Mouse (Mus musculus) heart, embryonic 15.5 days (tissue): ENCODE measurements at regions not wholly inside any gene's neighbourhood (a gene's known extent, or its start where the extent isn't known, plus 50 kb on each side); places are given as distances from the start of the nearest gene placed in this dataset.

Experiments used
- ATAC-seq: fragments of 200-750 bp; cut with Nextera tagmentation; replicated peaks from 2 replicates; pipeline ENCODE4 v1.8.0; 2017; ENCODE audit warnings: low read depth, moderate TSS enrichment; ENCODE audit not compliant: insufficient number of reproducible peaks, insufficient read depth, low FRiP score
- H3K27ac ChIP-seq: fragments of 300-500 bp; sonication (generic); 2 replicates; pipeline ENCODE4 v1.5.1; 2015; ENCODE audit warnings: mild to moderate bottlenecking, inconsistent platforms
- H3K27me3 ChIP-seq: fragments of 300-500 bp; sonication (generic); 2 replicates; pipeline ENCODE4 v1.6.1; 2015; ENCODE audit warnings: inconsistent platforms
- H3K36me3 ChIP-seq: fragments of 300-500 bp; sonication (generic); 2 replicates; pipeline ENCODE4 v1.6.1; 2015; ENCODE audit warnings: mild to moderate bottlenecking, inconsistent platforms
- H3K4me1 ChIP-seq: fragments of 300-500 bp; sonication (generic); replicated peaks from 2 replicates; pipeline ENCODE4 v1.6.1; 2015; ENCODE audit warnings: inconsistent platforms
- H3K4me2 ChIP-seq: fragments of 300-500 bp; sonication (generic); 2 replicates; pipeline ENCODE4 v1.6.1; 2015; ENCODE audit warnings: inconsistent platforms, mild to moderate bottlenecking, moderate library complexity
- H3K4me3 ChIP-seq: fragments of 300-500 bp; sonication (generic); 2 replicates; pipeline ENCODE4 v1.5.1; 2015; ENCODE audit warnings: mild to moderate bottlenecking, inconsistent platforms
- H3K9ac ChIP-seq: fragments of 300-500 bp; sonication (generic); 2 replicates; pipeline ENCODE4 v1.6.1; 2015; ENCODE audit warnings: mild to moderate bottlenecking, inconsistent platforms
- H3K9me3 ChIP-seq: fragments of 300-500 bp; sonication (generic); replicated peaks from 2 replicates; pipeline ENCODE4 v1.6.1; 2016; ENCODE audit warnings: inconsistent platforms
- WGBS: fragments of 180-500 bp; shearing (Covaris S2); methylation state at CpG from one replicate; pipeline ENCODE4 v1.1.7; 2015; ENCODE audit warnings: mixed read lengths; 5-methylcytosine and 5-hydroxymethylcytosine counted together

DNA sequence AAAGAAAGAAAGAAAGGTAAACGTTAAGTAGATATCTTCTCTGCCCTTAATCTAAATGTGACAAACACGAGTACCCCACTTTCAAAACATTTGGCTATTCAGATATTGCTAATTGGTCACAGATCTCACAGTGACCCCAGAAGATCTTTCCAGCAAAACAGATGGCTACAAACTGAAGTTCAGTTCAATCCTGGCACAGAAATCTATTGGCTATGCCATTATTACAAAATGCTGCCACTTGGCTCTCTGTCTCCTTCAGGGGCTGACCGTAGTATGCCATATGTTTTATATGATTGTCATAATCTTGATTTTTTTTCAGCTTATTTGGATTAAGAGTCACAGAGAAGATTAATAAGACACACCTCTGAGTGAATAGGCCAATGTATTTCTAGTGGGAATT lies 873.2 kb downstream of the Slc22a22 start:
- H3K9me3 ChIP-seq = no peaks in the 10 kb centered on the region
- no peaks in the 10 kb centered on the region for H3K27me3 ChIP-seq
- H3K4me3 ChIP-seq = no peak overlapping the region
- H3K9ac ChIP-seq = no peak overlapping the region
- H3K4me1 ChIP-seq = no peaks in the 10 kb centered on the region
- no peaks in the 10 kb centered on the region for H3K36me3 ChIP-seq
- WGBS = 79% methylated on average over 3 of the region's 3 CpGs
- H3K4me2 ChIP-seq = no peak overlapping the region
- no peak for ATAC-seq
- no peak overlapping the region for H3K27ac ChIP-seq

DNA sequence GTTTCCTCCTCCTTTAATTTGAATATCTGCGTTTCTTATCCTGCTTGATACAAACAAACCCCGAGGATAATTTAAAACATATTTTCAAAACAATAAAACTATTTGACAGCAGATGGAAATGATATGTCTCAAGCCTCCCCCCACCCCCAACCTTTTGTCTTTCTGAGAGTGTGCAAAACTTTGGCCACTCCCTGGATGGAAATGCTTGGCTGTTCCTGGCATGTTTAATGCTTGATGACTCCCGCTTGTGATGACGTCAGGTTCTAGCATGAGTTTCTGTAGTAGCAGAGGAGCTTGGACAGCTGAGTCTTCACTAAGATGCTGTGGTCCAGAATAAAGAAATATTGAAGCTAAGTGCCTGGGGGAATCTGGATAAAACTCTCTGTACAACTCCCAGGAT lies 884.8 kb downstream of the Slc22a22 start:
- no peaks in the 10 kb centered on the region for H3K27me3 ChIP-seq
- no peaks in the 10 kb centered on the region for H3K4me1 ChIP-seq
- ATAC-seq = no peak
- H3K9me3 ChIP-seq = no peaks in the 10 kb centered on the region
- no peak overlapping the region for H3K4me3 ChIP-seq
- H3K4me2 ChIP-seq = no peak overlapping the region
- H3K36me3 ChIP-seq = no peaks in the 10 kb centered on the region
- 73% methylated on average over 4 of the region's 4 CpGs for WGBS
- no peak overlapping the region for H3K27ac ChIP-seq
- H3K9ac ChIP-seq = no peak overlapping the region

DNA sequence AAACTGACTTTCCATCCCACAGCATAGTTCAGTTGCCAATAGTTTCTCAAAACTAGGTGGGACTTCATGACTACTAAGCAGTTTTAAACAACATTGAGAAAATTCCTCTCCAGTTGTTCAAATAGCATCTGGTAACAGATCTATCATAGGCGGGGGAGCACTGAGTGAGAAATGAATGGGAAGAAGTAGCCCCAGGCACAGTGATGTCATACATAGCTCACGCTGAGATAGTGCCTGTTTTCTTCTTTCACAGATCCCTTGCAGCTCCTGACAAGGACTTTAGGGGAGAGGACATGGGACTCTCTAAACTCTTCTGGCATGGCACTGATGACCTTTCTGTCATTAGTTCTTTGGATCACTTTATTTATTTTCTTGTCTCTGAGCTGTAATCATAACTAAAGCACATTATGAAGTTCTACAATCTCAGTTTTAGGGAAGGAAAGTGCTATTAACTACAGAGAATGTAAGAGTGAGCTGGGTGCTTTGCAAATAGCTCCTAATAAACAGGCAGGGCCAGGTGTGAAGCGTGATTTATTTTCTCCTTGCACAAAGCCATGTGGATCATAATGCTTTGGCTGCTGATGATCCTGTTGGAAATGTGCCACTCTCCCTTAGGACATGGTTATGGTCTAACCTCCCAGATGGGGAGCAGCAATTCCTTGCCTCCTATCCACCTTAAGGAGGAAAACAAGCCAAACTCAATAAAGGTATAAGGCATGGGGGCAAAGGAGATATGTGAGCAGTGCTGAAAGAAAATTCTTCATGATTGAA lies 896.5 kb downstream of the Slc22a22 start:
- WGBS = 54% methylated on average over 3 of the region's 3 CpGs
- H3K9ac ChIP-seq = no peak overlapping the region
- no peak overlapping the region for H3K4me3 ChIP-seq
- no peak overlapping the region for H3K4me2 ChIP-seq
- H3K36me3 ChIP-seq = no peaks in the 10 kb centered on the region
- H3K27me3 ChIP-seq = no peaks in the 10 kb centered on the region
- no peaks in the 10 kb centered on the region for H3K4me1 ChIP-seq
- no peak overlapping the region for H3K27ac ChIP-seq
- no peak for ATAC-seq
- H3K9me3 ChIP-seq = no peaks in the 10 kb centered on the region

DNA sequence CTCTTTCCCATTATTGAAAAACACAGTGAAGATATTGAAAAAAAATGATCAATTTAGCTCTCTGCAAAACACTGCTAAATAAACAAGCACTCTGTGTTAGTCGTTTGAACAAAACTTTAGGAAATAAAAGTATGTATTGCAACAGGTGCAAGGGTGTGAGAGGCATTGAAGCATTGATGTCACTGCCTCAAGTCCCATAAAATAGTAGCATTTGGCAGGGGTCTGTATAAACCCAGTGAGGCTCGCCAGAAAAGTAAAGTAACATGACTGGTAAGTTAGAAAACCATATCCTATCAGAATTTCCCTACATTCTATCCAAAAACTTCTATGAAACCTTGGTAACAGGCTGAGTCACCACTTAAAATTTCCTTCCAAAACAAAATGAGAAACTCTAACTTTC lies 914.2 kb downstream of the Slc22a22 start:
- H3K4me2 ChIP-seq = no peak overlapping the region
- WGBS = 47% methylated on average over 2 of the region's 2 CpGs
- no peak for ATAC-seq
- H3K9ac ChIP-seq = no peak overlapping the region
- no peaks in the 10 kb centered on the region for H3K36me3 ChIP-seq
- no peaks in the 10 kb centered on the region for H3K4me1 ChIP-seq
- H3K9me3 ChIP-seq = no peaks in the 10 kb centered on the region
- H3K27ac ChIP-seq = no peak overlapping the region
- H3K27me3 ChIP-seq = no peaks in the 10 kb centered on the region
- no peak overlapping the region for H3K4me3 ChIP-seq

DNA sequence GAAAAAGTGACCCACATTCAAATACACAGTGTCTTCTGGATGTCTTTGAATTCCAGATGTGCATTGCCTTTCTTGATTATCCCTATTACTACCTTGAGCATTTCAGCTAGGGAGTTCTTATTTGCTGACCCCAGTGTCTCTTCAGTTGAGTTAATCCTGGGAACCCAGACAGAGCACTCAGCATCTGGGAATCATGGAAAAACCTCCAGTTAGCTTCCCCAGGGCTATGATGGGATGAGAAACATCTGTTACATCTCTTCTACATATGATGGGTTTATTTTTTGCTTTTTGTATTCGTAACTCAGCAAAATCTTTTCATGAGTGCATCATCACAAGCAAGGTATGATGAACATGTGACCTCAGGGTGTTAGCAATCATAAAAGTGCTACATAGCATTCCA lies 914.6 kb downstream of the Slc22a22 start:
- Histone ChIP-seq H3K9ac (no peak overlapping the region), H3K27ac (no peak overlapping the region), H3K36me3 (no peaks in the 10 kb centered on the region), H3K4me2 (no peak overlapping the region), H3K9me3 (no peaks in the 10 kb centered on the region), H3K4me1 (no peaks in the 10 kb centered on the region), H3K27me3 (no peaks in the 10 kb centered on the region), H3K4me3 (no peak overlapping the region)
- ATAC-seq = no peak
- 59% methylated on average over 1 of the region's 1 CpGs for whole genome bisulfite sequencing

DNA sequence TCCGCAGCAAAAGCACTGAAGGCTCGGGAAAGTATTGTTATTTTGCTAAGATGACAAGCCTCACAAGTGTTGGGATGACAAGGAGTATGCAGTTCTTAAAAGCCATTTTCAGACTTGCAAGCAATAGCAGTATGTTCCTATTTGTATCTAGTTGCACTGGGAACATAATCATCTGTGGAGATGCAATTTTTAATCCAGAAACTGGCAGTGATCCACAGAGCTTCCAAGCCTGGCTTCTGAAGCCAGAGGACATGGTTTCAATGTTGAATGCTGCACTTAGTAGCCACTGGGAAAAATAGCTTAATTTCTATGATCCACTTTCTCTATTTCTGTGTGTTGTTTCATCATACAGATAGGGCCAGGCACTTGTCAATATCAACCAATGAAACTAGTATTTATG lies 915.3 kb downstream of the Slc22a22 start:
- Histone ChIP-seq H3K27me3 (no peaks in the 10 kb centered on the region), H3K36me3 (no peaks in the 10 kb centered on the region), H3K4me1 (no peaks in the 10 kb centered on the region), H3K4me3 (no peak overlapping the region), H3K9ac (no peak overlapping the region), H3K4me2 (no peak overlapping the region), H3K9me3 (no peaks in the 10 kb centered on the region), H3K27ac (no peak overlapping the region)
- 66% methylated on average over 2 of the region's 2 CpGs for WGBS
- ATAC-seq = no peak

DNA sequence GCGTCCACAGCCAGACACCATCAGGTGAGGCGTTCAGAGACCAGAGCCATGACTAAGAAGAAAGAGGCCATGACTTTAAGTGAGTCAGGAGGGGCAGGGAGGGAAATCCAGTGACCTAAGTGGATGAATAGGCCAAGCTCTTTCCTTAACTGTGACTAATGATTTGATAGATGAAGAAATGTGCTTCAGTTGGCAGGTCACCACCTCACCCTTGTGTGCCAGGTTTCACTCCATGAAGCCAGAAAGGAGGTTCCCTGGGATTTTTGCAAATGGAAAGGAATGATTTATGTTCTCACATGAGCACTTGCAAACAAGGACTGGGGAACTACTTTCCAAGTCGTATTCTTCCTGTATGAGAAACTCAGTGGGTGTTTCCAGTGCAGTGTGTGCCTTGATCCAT lies 923.0 kb downstream of the Slc22a22 start:
- Histone ChIP-seq H3K4me2 (no peak overlapping the region), H3K36me3 (no peaks in the 10 kb centered on the region), H3K27me3 (no peaks in the 10 kb centered on the region), H3K9ac (no peak overlapping the region), H3K27ac (no peak overlapping the region), H3K4me1 (no peaks in the 10 kb centered on the region), H3K9me3 (no peaks in the 10 kb centered on the region), H3K4me3 (no peak overlapping the region)
- ATAC-seq = no peak
- 67% methylated on average over 3 of the region's 3 CpGs for WGBS

DNA sequence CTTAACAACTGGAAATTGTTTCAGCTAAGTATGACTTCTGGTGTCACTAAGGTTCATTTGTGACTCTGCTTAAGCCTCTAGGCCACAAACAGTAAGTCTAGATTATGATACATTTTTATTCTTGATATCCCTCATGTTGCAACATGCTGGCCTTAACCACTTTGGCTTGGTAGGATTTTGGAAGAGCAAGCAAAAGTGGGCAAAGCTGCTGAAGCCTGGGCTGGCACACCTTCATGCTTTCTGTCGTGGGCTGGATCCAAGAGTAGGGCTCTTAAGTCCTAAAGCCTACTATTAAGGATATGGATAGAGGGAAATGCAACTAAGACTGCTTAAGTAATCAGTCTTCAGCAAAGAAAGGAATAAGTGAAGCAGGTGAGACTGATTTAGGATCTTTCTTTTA lies 923.6 kb downstream of the Slc22a22 start:
- Histone ChIP-seq H3K36me3 (no peaks in the 10 kb centered on the region), H3K4me3 (no peak overlapping the region), H3K4me1 (no peaks in the 10 kb centered on the region), H3K9ac (no peak overlapping the region), H3K4me2 (no peak overlapping the region), H3K9me3 (no peaks in the 10 kb centered on the region), H3K27ac (no peak overlapping the region), H3K27me3 (no peaks in the 10 kb centered on the region)
- no peak for ATAC-seq
- 74% methylated on average over 1 of the region's 1 CpGs for WGBS

DNA sequence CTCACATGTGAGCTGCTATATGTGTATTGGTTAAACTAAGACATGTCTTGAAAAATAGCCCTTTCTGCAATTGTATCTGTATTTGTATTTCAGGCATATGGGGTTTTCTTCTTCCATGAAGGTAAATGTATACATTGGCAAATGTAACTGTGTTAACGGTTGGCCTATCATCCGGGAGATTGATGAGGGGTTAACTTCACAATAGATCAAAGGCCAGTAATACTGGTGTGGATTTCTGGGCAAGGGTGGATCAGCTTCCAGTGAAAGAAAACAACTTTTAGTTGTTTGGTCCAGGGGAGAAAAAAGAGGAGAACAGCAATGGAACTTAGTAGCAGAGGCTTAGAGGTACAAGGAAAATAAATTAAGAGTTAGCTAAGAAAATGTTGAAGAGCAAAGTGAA lies 945.9 kb downstream of the Slc22a22 start:
- no peak overlapping the region for H3K9ac ChIP-seq
- 44% methylated on average over 2 of the region's 2 CpGs for WGBS
- no peak overlapping the region for H3K27ac ChIP-seq

DNA sequence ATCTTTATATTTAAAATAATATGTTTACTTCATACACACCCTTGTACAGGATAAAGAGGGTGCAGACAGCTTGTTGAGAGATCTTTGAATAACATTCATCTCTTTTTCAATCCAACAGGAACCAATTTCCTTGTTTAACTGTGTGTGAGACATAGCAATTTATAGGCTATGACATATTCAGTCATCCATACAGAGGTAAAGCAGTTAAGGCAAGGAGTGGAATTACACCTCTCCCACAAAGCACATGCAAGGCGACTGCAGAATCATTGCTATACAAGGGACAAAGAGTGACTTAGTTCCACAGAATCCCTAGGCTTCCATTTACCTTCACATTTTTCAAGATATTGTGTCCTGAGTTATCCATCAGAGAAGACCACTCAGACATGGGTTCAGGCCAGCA lies 959.0 kb downstream of the Slc22a22 start:
- no peaks in the 10 kb centered on the region for H3K4me1 ChIP-seq
- 93% methylated on average over 1 of the region's 1 CpGs for WGBS
- H3K27ac ChIP-seq = no peak overlapping the region
- no peaks in the 10 kb centered on the region for H3K36me3 ChIP-seq
- H3K9me3 ChIP-seq = no peaks in the 10 kb centered on the region
- no peak overlapping the region for H3K4me2 ChIP-seq
- H3K4me3 ChIP-seq = no peak overlapping the region
- ATAC-seq = no peak
- no peak overlapping the region for H3K9ac ChIP-seq
- H3K27me3 ChIP-seq = no peaks in the 10 kb centered on the region

More for the DNA sequence above, 945.9 kb downstream of the Slc22a22 start:
- H3K27me3 ChIP-seq = no peaks in the 10 kb centered on the region
- H3K36me3 ChIP-seq = no peaks in the 10 kb centered on the region
- no peak overlapping the region for H3K4me2 ChIP-seq
- no peaks in the 10 kb centered on the region for H3K9me3 ChIP-seq
- no peak overlapping the region for H3K4me3 ChIP-seq
- H3K4me1 ChIP-seq = no peaks in the 10 kb centered on the region
- no peak for ATAC-seq

DNA sequence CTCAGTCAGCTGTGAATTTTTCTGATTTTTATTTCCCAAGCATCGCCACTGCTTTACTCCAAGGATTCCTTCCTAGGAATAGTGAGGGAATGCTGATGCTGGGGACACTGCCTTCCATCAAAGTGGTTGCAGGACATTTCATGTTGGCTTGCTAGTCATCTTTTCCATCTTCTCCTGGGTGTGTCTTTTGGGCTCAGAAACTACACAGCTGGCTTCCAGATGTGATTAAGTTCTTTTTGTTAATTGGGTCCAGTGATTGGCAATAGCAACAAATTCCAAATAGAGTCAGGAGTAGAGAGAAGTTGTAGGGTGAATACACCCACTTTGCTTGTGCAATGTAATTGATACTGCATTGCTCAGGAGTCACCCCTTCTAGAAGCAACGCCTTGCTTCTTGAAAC lies 961.3 kb downstream of the Slc22a22 start:
- WGBS = 68% methylated on average over 2 of the region's 2 CpGs
- no peak overlapping the region for H3K27ac ChIP-seq
- no peaks in the 10 kb centered on the region for H3K9me3 ChIP-seq
- H3K36me3 ChIP-seq = no peaks in the 10 kb centered on the region
- H3K9ac ChIP-seq = no peak overlapping the region
- H3K4me2 ChIP-seq = no peak overlapping the region
- no peak overlapping the region for H3K4me3 ChIP-seq
- no peak for ATAC-seq
- no peaks in the 10 kb centered on the region for H3K4me1 ChIP-seq
- no peaks in the 10 kb centered on the region for H3K27me3 ChIP-seq

DNA sequence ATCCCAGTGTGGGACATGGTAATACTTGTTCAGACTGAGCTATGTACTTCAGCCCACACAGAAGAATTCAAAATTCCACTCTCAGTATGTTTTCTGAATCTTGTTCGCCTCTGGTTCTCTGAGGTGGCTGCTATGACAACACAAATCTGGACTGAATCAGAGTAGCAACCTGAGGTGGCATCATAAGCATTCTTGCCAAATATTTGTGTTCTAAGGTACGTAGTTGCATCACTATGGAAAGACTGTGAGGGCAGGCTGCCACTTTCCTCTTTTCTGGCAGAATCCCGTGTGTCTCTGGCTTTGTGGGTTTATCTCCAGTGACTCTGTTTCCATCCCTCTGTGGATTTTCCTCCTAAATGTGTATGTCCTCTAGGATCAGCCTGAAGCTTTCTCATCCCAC lies 978.7 kb downstream of the Slc22a22 start:
- H3K4me1 ChIP-seq = no peaks in the 10 kb centered on the region
- 62% methylated on average over 3 of the region's 3 CpGs for WGBS
- H3K27me3 ChIP-seq = no peaks in the 10 kb centered on the region
- H3K27ac ChIP-seq = no peak overlapping the region
- no peak overlapping the region for H3K4me3 ChIP-seq
- H3K9me3 ChIP-seq = no peaks in the 10 kb centered on the region
- H3K9ac ChIP-seq = no peak overlapping the region
- no peaks in the 10 kb centered on the region for H3K36me3 ChIP-seq
- no peak overlapping the region for H3K4me2 ChIP-seq
- ATAC-seq = no peak
